Mouse (Mus musculus): Measurements from ENCODE around the gene Usp31. TPM values are rescaled to one million over a fixed set of nuclear protein-coding genes. Genes with fewer than 3 reads are reported as not detected.

Gene Usp31
- total and polyA plus RNA-seq, 3 experiments = 3.5 to 9.9 (median 8.5) TPM

DNA sequence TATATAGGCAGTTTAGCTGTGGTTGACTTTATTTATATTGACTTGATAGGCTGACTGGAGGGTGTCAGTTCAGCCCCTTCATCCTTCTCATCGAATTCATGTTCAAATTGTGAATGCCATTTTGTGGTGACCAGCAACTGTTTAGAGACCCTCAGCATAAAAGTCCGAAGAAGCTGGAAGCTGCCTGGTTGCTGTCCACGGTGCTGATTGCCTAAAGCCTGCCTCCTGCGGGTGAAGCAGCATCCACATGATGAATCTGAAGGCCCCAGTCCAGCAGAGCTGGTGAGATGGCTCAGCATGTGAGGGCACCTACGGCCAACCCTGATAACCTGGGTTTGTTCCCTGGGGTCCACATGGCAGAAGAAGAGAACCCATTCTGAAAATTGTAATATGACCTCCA lies 23.2 kb upstream of the Usp31 start:
- intact Hi-C loops (cut with DNase I) = no loop called here
- no peaks in the 10 kb centered on the region for H3K36me3 ChIP-seq (ENCODE audit: control insufficient read depth, insufficient read depth, low read length)
- H3K27ac ChIP-seq = no peak overlapping the region
- peak in 1 of 2 experiments; percentile 40 for DNase-seq
- 12% methylated on average over 5 of the region's 5 CpGs for WGBS
- H3K9ac ChIP-seq (ENCODE audit: low read depth, low read length) = no peak overlapping the region
- H3K4me3 ChIP-seq = no peak overlapping the region
- H3K4me1 ChIP-seq (ENCODE audit: control insufficient read depth, insufficient read depth, low read length) = 0 out of 2 replicates have a peak, but pooled peaks cover 1% of the 10 kb centered on the region
- TF ChIP-seq EP300 (IDR thresholded peaks at IDR 0.05; ENCODE audit: insufficient read depth, low read depth, low read length) (no peak), CTCF (IDR thresholded peaks at IDR 0.05) (peak; percentile 34)
- H3K27me3 ChIP-seq (ENCODE audit: control insufficient read depth, insufficient read depth, low read length) = peaks cover 6% of the 10 kb centered on the region; the same call in 1 of the 2 replicates
- H3K79me2 ChIP-seq (replicated peaks; ENCODE audit: control insufficient read depth, insufficient read depth, low read length) = no peaks in the 10 kb centered on the region

- Histone ChIP-seq H3K4me3 (no peak overlapping the region), H3K36me3 (ENCODE audit: control insufficient read depth, insufficient read depth, low read length) (no peaks in the 10 kb centered on the region), H3K79me2 (replicated peaks; ENCODE audit: control insufficient read depth, insufficient read depth, low read length) (no peaks in the 10 kb centered on the region), H3K9ac (ENCODE audit: low read depth, low read length) (no peak overlapping the region), H3K27ac (no peak overlapping the region), H3K27me3 (ENCODE audit: control insufficient read depth, insufficient read depth, low read length) (peaks cover 2% of the 10 kb centered on the region; the same call in 1 of the 2 replicates), H3K4me1 (ENCODE audit: control insufficient read depth, insufficient read depth, low read length) (no peaks in the 10 kb centered on the region)
- intact Hi-C loops (cut with DNase I) = no loop called here
- TF ChIP-seq POLR2A (IDR thresholded peaks at IDR 0.05; ENCODE audit: insufficient read depth, low read depth, low read length) (no peak), CTCF (IDR thresholded peaks at IDR 0.05) (no peak), EP300 (IDR thresholded peaks at IDR 0.05; ENCODE audit: insufficient read depth, low read depth, low read length) (no peak)
- no peak for DNase-seq
- 71% methylated on average over 7 of the region's 7 CpGs for WGBS
Measured at GRCm38 (mm10) chr7:121717031-121717430, 10.0 kb upstream of the Usp31 start.

DNA sequence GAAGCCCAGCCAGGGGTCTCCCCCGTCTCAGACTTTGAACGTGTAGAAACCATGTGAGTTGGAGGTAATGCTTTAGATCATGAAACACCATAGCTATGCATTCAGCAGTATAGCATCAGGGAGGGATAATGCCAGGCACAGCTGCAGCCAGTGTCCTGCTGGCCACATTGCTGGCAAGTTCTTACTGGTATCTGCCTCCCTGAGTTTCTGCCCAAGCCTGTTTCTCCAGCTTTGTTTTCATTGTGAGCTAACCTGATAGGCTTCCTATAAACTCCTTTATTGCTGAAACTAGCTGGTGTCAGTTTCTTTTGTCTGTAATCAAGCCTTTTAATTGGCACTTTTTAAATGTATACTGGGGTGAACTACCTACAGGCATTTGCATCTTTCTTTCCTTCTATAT lies 4.1 kb upstream of the Usp31 start:
- H3K79me2 ChIP-seq (replicated peaks; ENCODE audit: control insufficient read depth, insufficient read depth, low read length) = no peaks in the 10 kb centered on the region
- H3K36me3 ChIP-seq (ENCODE audit: control insufficient read depth, insufficient read depth, low read length) = no peaks in the 10 kb centered on the region
- DNase-seq = no peak
- H3K9ac ChIP-seq (ENCODE audit: low read depth, low read length) = no peak overlapping the region
- no peak for TF ChIP-seq POLR2A (IDR thresholded peaks at IDR 0.05; ENCODE audit: insufficient read depth, low read depth, low read length)
- TF ChIP-seq EP300 (IDR thresholded peaks at IDR 0.05; ENCODE audit: insufficient read depth, low read depth, low read length) = no peak
- no peaks in the 10 kb centered on the region for H3K4me1 ChIP-seq (ENCODE audit: control insufficient read depth, insufficient read depth, low read length)
- 42% methylated on average over 2 of the region's 2 CpGs for WGBS
- intact Hi-C loops (cut with DNase I) = no loop called here
- H3K27me3 ChIP-seq (ENCODE audit: control insufficient read depth, insufficient read depth, low read length) = peaks cover 2% of the 10 kb centered on the region; the same call in 1 of the 2 replicates
- no peak overlapping the region for H3K4me3 ChIP-seq
- H3K27ac ChIP-seq = no peak overlapping the region

- Histone ChIP-seq H3K27me3 (ENCODE audit: control insufficient read depth, insufficient read depth, low read length) (no peaks in the 10 kb centered on the region), H3K79me2 (replicated peaks; ENCODE audit: control insufficient read depth, insufficient read depth, low read length) (peaks cover 2% of the 10 kb centered on the region), H3K27ac (peak overlapping the region; percentile 54), H3K9ac (ENCODE audit: low read depth, low read length) (peak overlapping the region; percentile 85), H3K36me3 (ENCODE audit: control insufficient read depth, insufficient read depth, low read length) (peaks cover 10% of the 10 kb centered on the region), H3K4me1 (ENCODE audit: control insufficient read depth, insufficient read depth, low read length) (peaks cover 3% of the 10 kb centered on the region), H3K4me3 (peak overlapping the region; percentile 90)
- intact Hi-C loops (cut with DNase I) = no loop called here
- TF ChIP-seq CTCF (IDR thresholded peaks at IDR 0.05) (no peak), POLR2A (IDR thresholded peaks at IDR 0.05; ENCODE audit: insufficient read depth, low read depth, low read length) (no peak), EP300 (IDR thresholded peaks at IDR 0.05; ENCODE audit: insufficient read depth, low read depth, low read length) (no peak)
- 1% methylated on average over 77 of the region's 77 CpGs for WGBS
- DNase-seq = peak; percentile 69 to 74
Measured at GRCm38 (mm10) chr7:121706411-121707072, 511 bp downstream of the Usp31 start.

GRCm38 (mm10) chr7:121705051-121705450 lies 2.0 kb downstream of the Usp31 start:
- Histone ChIP-seq H3K9ac (ENCODE audit: low read depth, low read length) (no peak overlapping the region), H3K4me1 (ENCODE audit: control insufficient read depth, insufficient read depth, low read length) (peaks cover 3% of the 10 kb centered on the region), H3K79me2 (replicated peaks; ENCODE audit: control insufficient read depth, insufficient read depth, low read length) (peaks cover 2% of the 10 kb centered on the region), H3K36me3 (ENCODE audit: control insufficient read depth, insufficient read depth, low read length) (peaks cover 10% of the 10 kb centered on the region), H3K4me3 (no peak overlapping the region), H3K27me3 (ENCODE audit: control insufficient read depth, insufficient read depth, low read length) (no peaks in the 10 kb centered on the region), H3K27ac (no peak overlapping the region)
- intact Hi-C loops (cut with DNase I) = no loop called here
- DNase-seq = no peak
- TF ChIP-seq CTCF (IDR thresholded peaks at IDR 0.05) = no peak
- WGBS = 94% methylated on average over 2 of the region's 2 CpGs

GRCm38 (mm10) chr7:121701983-121702382 lies 5.1 kb downstream of the Usp31 start:
- H3K79me2 ChIP-seq (replicated peaks; ENCODE audit: control insufficient read depth, insufficient read depth, low read length) = peaks cover 2% of the 10 kb centered on the region
- H3K27me3 ChIP-seq (ENCODE audit: control insufficient read depth, insufficient read depth, low read length) = no peaks in the 10 kb centered on the region
- no peak overlapping the region for H3K4me3 ChIP-seq
- peaks cover 7% of the 10 kb centered on the region for H3K4me1 ChIP-seq (ENCODE audit: control insufficient read depth, insufficient read depth, low read length)
- H3K36me3 ChIP-seq (ENCODE audit: control insufficient read depth, insufficient read depth, low read length) = peaks cover 19% of the 10 kb centered on the region
- no peak for TF ChIP-seq CTCF (IDR thresholded peaks at IDR 0.05)
- TF ChIP-seq POLR2A (IDR thresholded peaks at IDR 0.05; ENCODE audit: insufficient read depth, low read depth, low read length) = no peak
- no peak for TF ChIP-seq EP300 (IDR thresholded peaks at IDR 0.05; ENCODE audit: insufficient read depth, low read depth, low read length)
- DNase-seq = no peak
- no peak overlapping the region for H3K27ac ChIP-seq
- H3K9ac ChIP-seq (ENCODE audit: low read depth, low read length) = no peak overlapping the region
- intact Hi-C loops (cut with DNase I) = no loop called here
- 26% methylated on average over 6 of the region's 6 CpGs for WGBS

All from heart, adult 2 months (tissue).